Mouse (Mus musculus) T-helper 1 cell (primary cell): ENCODE measurements around the gene Izumo2.
"Not testable (repeated sequence)": the region's sequence is repeated elsewhere in the genome, so short reads cannot be mapped to it uniquely, and the experiment has no call there.

Experiments used
- in situ Hi-C: fragments of 300-600 bp; cut with MboI, MseI; formaldehyde crosslinking; loops from one replicate; pipeline ENCODE4 v1.15.1; 2025; ENCODE audit warnings: high pct_unique_total_duplicates

Gene Izumo2

GRCm38 (mm10) chr7:44697980-44698379, 10.6 kb upstream of the Izumo2 start:
- in situ Hi-C loops, result no loop called here

- in situ Hi-C loops, result no loop called here
These were observed 6.6 kb upstream of the Izumo2 start for GRCm38 (mm10) chr7:44701921-44702320.

- in situ Hi-C loops, result no loop called here
These were observed 5.6 kb upstream of the Izumo2 start for GRCm38 (mm10) chr7:44702985-44703384.

GRCm38 (mm10) chr7:44704363-44704762, 4.2 kb upstream of the Izumo2 start:
- in situ Hi-C loops, result no loop called here

GRCm38 (mm10) chr7:44705086-44705485, 3.5 kb upstream of the Izumo2 start:
- in situ Hi-C loops, result no loop called here

GRCm38 (mm10) chr7:44706322-44706721, 2.2 kb upstream of the Izumo2 start:
- in situ Hi-C loops, result no loop called here

GRCm38 (mm10) chr7:44707169-44707675, 1.3 kb upstream of the Izumo2 start:
- in situ Hi-C loops, result no loop called here

- in situ Hi-C loops, result not testable (repeated sequence)
These were observed 449 bp upstream of the Izumo2 start for GRCm38 (mm10) chr7:44708093-44708492.

- in situ Hi-C loops, result no loop called here
These were observed 1.3 kb downstream of the Izumo2 start for GRCm38 (mm10) chr7:44709881-44710280.

GRCm38 (mm10) chr7:44722058-44722457, 13.5 kb downstream of the Izumo2 start:
- in situ Hi-C loops, result loop anchor here (5.0 kb wide), 2 partner anchors 110 to 230 kb away; no protein-coding TSS in a partner anchor

GRCm38 (mm10) chr7:44724316-44724715, 15.8 kb downstream of the Izumo2 start:
- in situ Hi-C loops, result loop anchor here (5.0 kb wide), 2 partner anchors 108 to 228 kb away; no protein-coding TSS in a partner anchor

GRCm38 (mm10) chr7:44726343-44726742, 17.8 kb downstream of the Izumo2 start:
- in situ Hi-C loops, result no loop called here

- in situ Hi-C loops, result no loop called here
These were observed 18.6 kb downstream of the Izumo2 start for GRCm38 (mm10) chr7:44727151-44727550.

GRCm38 (mm10) chr7:44728082-44728975, 19.8 kb downstream of the Izumo2 start:
- in situ Hi-C loops, result no loop called here

GRCm38 (mm10) chr7:44733723-44734122, 25.2 kb downstream of the Izumo2 start:
- in situ Hi-C loops, result no loop called here

- in situ Hi-C loops, result no loop called here
These were observed 32.8 kb downstream of the Izumo2 start for GRCm38 (mm10) chr7:44741361-44741760.

GRCm38 (mm10) chr7:44744270-44744669, 35.7 kb downstream of the Izumo2 start:
- in situ Hi-C loops, result no loop called here

GRCm38 (mm10) chr7:44745076-44745475, 36.5 kb downstream of the Izumo2 start:
- in situ Hi-C loops, result no loop called here

- in situ Hi-C loops, result no loop called here
These were observed 38.6 kb downstream of the Izumo2 start for GRCm38 (mm10) chr7:44747115-44747514.

GRCm38 (mm10) chr7:44748101-44749044, 39.8 kb downstream of the Izumo2 start, which contains the start of gene Vrk3:
Vrk3 (plus strand) TSS chr7:44748413.
- in situ Hi-C loops, result no loop called here

GRCm38 (mm10) chr7:44750950-44751349, 42.4 kb downstream of the Izumo2 start, which contains the start of gene Zfp473:
Zfp473 (minus strand) TSS chr7:44751050.
- in situ Hi-C loops, result loop anchor here (10.0 kb wide), 1 partner anchor 446 kb away; the partner anchor contains the start of gene Clec11a

- in situ Hi-C loops, result loop anchor here (10.0 kb wide), 1 partner anchor 452 kb away; the partner anchor contains the start of gene Clec11a
These were observed 48.6 kb downstream of the Izumo2 start for GRCm38 (mm10) chr7:44757164-44757563.
